Mouse (Mus musculus) limb, embryonic 14.5 days (tissue): ENCODE measurements around the gene Speer4e. TPM values are rescaled to one million over a fixed set of nuclear protein-coding genes. Genes with fewer than 3 reads are reported as not detected.
"Not testable (repeated sequence)": the region's sequence is repeated elsewhere in the genome, so short reads cannot be mapped to it uniquely, and the experiment has no call there.

Source experiments
- ATAC-seq: fragments of 200-750 bp; cut with Nextera tagmentation; 2 replicates; pipeline ENCODE4 v1.8.0; 2017; ENCODE audit warnings: low read depth, moderate number of reproducible peaks, moderate TSS enrichment; ENCODE audit not compliant: low FRiP score
- DNase-seq: peaks from one replicate; pipeline ENCODE4 v3.0.0-alpha.2; 2015; ENCODE audit warnings: low spot score
- H3K27ac ChIP-seq: fragments of 300-500 bp; sonication (generic); replicated peaks from 2 replicates; pipeline ENCODE4 v1.5.1; 2014; ENCODE audit warnings: low read depth, mild to moderate bottlenecking, low read length, moderate library complexity, mixed read lengths
- H3K27me3 ChIP-seq: fragments of 300-500 bp; sonication (generic); 2 replicates; pipeline ENCODE4 v1.6.1; 2014; ENCODE audit warnings: low read length, mixed read lengths; ENCODE audit not compliant: control insufficient read depth, insufficient read depth
- H3K36me3 ChIP-seq: fragments of 300-500 bp; sonication (generic); 2 replicates; pipeline ENCODE4 v1.6.1; 2014; ENCODE audit warnings: mild to moderate bottlenecking, low read length, moderate library complexity, mixed read lengths; ENCODE audit not compliant: control insufficient read depth, insufficient read depth
- H3K4me1 ChIP-seq: fragments of 300-500 bp; sonication (generic); 2 replicates; pipeline ENCODE4 v1.6.1; 2014; ENCODE audit warnings: antibody characterized with exemption, low read length, mixed read lengths; ENCODE audit not compliant: control insufficient read depth, insufficient read depth
- H3K4me2 ChIP-seq: fragments of 300-500 bp; sonication (generic); replicated peaks from 2 replicates; pipeline ENCODE4 v1.6.1; 2014; ENCODE audit warnings: low read depth, mild to moderate bottlenecking, low read length, moderate library complexity; ENCODE audit not compliant: severe bottlenecking
- H3K4me3 ChIP-seq: fragments of 300-500 bp; sonication (generic); replicated peaks from 2 replicates; pipeline ENCODE4 v1.5.1; 2014; ENCODE audit warnings: low read length
- H3K9ac ChIP-seq: fragments of 300-500 bp; sonication (generic); 2 replicates; pipeline ENCODE4 v1.6.1; 2014; ENCODE audit warnings: mild to moderate bottlenecking, low read depth, low read length, moderate library complexity; ENCODE audit not compliant: severe bottlenecking
- H3K9me3 ChIP-seq: fragments of 300-500 bp; sonication (generic); 2 replicates; pipeline ENCODE4 v1.6.1; 2016; ENCODE audit warnings: low read length; ENCODE audit not compliant: control insufficient read depth
- POLR2A ChIP-seq: fragments of 200-500 bp; IDR thresholded peaks from 2 replicates; pipeline ENCODE4 v1.8.0; 2012; ENCODE audit warnings: inconsistent platforms, mild to moderate bottlenecking, moderate library complexity, borderline replicate concordance; ENCODE audit not compliant: insufficient read depth, insufficient read length; ENCODE audit errors: extremely low read depth
- WGBS: fragments of 180-500 bp; shearing (Covaris S2); extraction: QIAGEN DNeasy Blood & Tissue Kit; methylation state at CpG from one replicate; pipeline ENCODE4 v1.1.7; 2014; 5-methylcytosine and 5-hydroxymethylcytosine counted together
- polyA plus RNA-seq, 2 experiments: library from polyadenylated mRNA; depleted of rRNA in 1 of 2; stranded (reverse) in 1 of 2; unstranded in 1 of 2; fragments of >200 nt; fragmentation: Nextera tagmentation in 1 of 2; extraction: Ambion mirVana in 1 of 2; gene quantifications; 2 replicates each; pipeline versions ENCODE4 v1.2.1 to v1.2.3; 2012 to 2014

Speer4e gene
- polyA plus RNA-seq, 2 experiments = not detected

DNA sequence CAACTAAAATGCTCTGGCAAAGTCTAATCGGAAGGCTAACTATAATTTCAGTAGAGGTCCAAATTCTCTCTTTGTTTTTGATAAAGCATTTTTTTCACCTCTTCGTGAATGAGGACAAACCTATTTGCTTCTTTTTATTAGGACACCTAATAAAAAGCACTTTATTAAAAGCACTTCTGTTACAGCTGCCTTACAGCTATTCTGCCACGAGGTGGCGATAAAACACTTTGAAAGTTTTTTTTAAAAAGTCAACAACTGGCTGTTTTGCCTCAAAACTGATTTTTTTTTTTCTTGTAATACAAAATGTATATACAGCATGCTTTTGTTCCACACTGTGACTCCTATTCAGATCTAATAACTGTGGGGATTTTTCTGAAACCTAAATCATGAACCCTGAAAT is 11.2 kb downstream of the Speer4e start:
- not testable (repeated sequence) for H3K27me3 ChIP-seq, DNase-seq, H3K36me3 ChIP-seq, ATAC-seq, H3K4me2 ChIP-seq, H3K9ac ChIP-seq, H3K9me3 ChIP-seq, H3K27ac ChIP-seq, H3K4me3 ChIP-seq, H3K4me1 ChIP-seq
- WGBS = 30% methylated on average over 4 of the region's 4 CpGs

DNA sequence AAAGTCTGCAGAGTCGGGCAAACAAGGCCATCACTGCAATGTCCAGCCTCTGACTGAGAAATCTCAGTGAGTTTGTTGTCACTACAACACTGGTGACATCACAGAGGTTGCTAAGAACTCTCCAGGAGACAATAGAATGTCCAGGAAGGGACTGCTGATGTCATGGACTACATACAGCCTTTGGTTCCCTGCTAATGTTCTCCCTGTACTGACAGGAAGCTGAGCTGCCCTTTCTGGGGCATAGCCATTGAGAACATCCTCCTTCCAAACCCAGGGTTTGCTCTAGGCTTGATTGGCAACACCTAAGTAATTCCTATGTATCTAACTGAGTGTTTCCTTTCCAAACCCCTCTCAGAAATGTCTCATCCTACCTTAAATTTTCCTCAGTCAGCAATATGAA is 23.4 kb downstream of the Speer4e start, which contains the start of gene Gm9758:
Gm9758 (minus strand) TSS at position 101 of the 400 bp plus-strand sequence.
- H3K27ac ChIP-seq, H3K4me3 ChIP-seq, H3K9ac ChIP-seq, H3K4me2 ChIP-seq, H3K4me1 ChIP-seq, H3K9me3 ChIP-seq, H3K27me3 ChIP-seq, H3K36me3 ChIP-seq, DNase-seq, ATAC-seq: not testable (repeated sequence)
- WGBS = 50% methylated on average over 1 of the region's 1 CpGs

DNA sequence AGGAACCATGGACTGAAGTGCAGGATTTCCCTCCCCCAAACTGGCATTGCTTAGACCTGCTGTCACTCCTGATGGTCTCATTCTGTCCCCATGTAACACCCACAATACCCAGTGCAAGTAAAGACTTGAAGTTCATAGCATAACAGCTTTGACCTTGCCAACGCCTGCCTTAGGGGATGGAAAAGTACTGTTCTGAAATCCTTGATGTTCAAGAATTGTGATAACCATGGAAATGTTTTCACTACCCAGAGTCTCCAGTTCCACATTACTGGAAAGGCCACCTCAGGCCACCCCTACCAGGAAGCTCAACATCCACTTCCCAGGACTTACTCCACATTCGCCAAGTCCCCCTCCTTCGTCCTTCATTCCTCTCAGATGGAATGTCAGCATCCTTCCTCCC is 23.9 kb downstream of the Speer4e start:
- H3K9me3 ChIP-seq = not testable (repeated sequence)

DNA sequence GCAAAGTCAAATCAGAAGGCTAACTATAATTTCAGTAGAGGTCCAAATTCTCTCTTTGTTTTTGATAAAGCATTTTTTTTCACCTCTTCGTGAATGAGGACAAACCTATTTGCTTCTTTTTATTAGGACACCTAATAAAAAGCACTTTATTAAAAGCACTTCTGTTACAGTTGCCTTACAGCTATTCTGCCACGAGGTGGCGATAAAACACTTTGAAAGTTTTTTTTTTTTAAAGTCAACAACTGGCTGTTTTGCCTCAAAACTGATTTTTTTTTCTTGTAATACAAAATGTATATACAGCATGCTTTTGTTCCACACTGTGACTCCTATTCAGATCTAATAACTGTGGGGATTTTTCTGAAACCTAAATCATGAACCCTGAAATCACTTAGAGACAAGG is 34.7 kb downstream of the Speer4e start:
- H3K36me3 ChIP-seq, H3K4me2 ChIP-seq, H3K27me3 ChIP-seq, H3K4me3 ChIP-seq, DNase-seq, H3K9me3 ChIP-seq, H3K9ac ChIP-seq, ATAC-seq, H3K4me1 ChIP-seq, H3K27ac ChIP-seq: not testable (repeated sequence)
- WGBS = 10% methylated on average over 3 of the region's 3 CpGs

More for the DNA sequence above, 23.9 kb downstream of the Speer4e start:
- H3K27me3 ChIP-seq, H3K4me1 ChIP-seq, H3K36me3 ChIP-seq, H3K27ac ChIP-seq, ATAC-seq, H3K9ac ChIP-seq, H3K4me2 ChIP-seq, H3K4me3 ChIP-seq, DNase-seq: not testable (repeated sequence)
- 70% methylated on average over 2 of the region's 3 CpGs for WGBS

DNA sequence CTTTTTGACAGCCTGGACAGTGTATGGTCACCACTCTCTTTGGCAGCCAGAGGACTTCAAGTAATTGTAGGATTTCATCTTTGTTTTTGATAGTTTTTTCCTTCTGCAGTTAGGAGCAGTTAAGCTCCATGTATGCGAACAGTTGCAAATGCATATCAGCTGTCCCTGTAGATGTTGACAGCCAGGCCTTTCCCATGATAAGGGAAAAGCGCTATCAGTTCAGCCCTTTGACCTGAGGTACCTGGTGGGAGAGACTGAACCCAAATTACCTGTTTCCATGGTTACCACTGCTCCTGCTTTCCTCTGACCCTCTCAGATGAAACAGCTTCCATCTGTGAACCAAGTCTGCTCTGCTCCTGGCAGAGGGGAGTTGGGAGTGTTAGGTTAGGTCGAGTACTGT is 46.0 kb downstream of the Speer4e start:
- no peak overlapping the region for H3K4me3 ChIP-seq
- no peaks in the 10 kb centered on the region for H3K36me3 ChIP-seq
- H3K27me3 ChIP-seq = no peaks in the 10 kb centered on the region
- no peak overlapping the region for H3K27ac ChIP-seq
- no peak for DNase-seq
- H3K4me1 ChIP-seq = no peaks in the 10 kb centered on the region
- no peak for TF ChIP-seq POLR2A
- H3K4me2 ChIP-seq = no peak overlapping the region
- WGBS = 77% methylated on average over 3 of the region's 3 CpGs
- no peak overlapping the region for H3K9ac ChIP-seq
- ATAC-seq = no peak
- no peaks in the 10 kb centered on the region for H3K9me3 ChIP-seq

DNA sequence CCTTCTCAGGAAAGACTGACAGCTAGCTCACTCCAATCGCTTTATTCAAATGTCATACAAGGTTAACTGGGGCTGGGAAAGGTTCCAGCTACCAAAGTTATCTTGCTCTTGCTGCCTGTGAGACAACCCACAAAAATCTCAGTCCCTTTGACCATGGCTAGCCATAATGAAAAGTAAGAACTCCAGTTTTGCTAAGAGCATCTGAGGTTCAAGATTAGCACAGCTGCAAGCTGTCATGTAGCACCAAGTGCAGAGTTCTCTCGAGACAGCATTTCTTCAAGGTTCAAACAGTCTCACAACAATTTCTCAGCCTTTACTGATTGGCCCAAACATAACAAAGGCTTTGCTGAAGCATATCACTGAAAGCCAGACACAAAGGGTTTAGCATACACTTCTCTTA is 52.9 kb downstream of the Speer4e start:
- not testable (repeated sequence) for ATAC-seq, H3K36me3 ChIP-seq, H3K4me1 ChIP-seq, H3K27ac ChIP-seq, H3K4me3 ChIP-seq, H3K27me3 ChIP-seq, H3K9me3 ChIP-seq, H3K9ac ChIP-seq, DNase-seq, H3K4me2 ChIP-seq
- 60% methylated on average over 2 of the region's 2 CpGs for WGBS

Other genes starting within 250 kb of the Speer4e start
- not detected in 2 replicates for gene Gm9758, start 23.5 kb downstream of the Speer4e start, polyA plus RNA-seq (2012; rRNA removed)
- gene Gm9758, start 23.5 kb downstream of the Speer4e start, polyA plus RNA-seq (2014; fragmentation: Nextera tagmentation; extraction: Ambion mirVana) = not detected in 2 replicates
- gene Gm10354, start 40.5 kb upstream of the Speer4e start, polyA plus RNA-seq (2012; rRNA removed) = not detected in 2 replicates
- not detected in 2 replicates for gene Gm10354, start 40.5 kb upstream of the Speer4e start, polyA plus RNA-seq (2014; fragmentation: Nextera tagmentation; extraction: Ambion mirVana)
- gene Gm17019, start 94.6 kb upstream of the Speer4e start, polyA plus RNA-seq (2012; rRNA removed) = not detected in 2 replicates
- not detected in 2 replicates for gene Gm17019, start 94.6 kb upstream of the Speer4e start, polyA plus RNA-seq (2014; fragmentation: Nextera tagmentation; extraction: Ambion mirVana)